Mouse (Mus musculus) ES-CJ7 (cell line): ENCODE data around the gene Dmtf1.
"Not testable (repeated sequence)": the region's sequence is repeated elsewhere in the genome, so short reads cannot be mapped to it uniquely, and the experiment has no call there.

Experiments
- DNase-seq: peaks from one replicate; pipeline ENCODE4 v3.0.0; 2011; ENCODE audit warnings: low read depth, low spot score

Dmtf1 gene

GRCm38 (mm10) chr5:9161456-9162041 lies at the start of gene Dmtf1:
Gene Dmtf1, minus strand, starts transcription at chr5:9161776.
- peak; percentile 88 for DNase-seq

DNA sequence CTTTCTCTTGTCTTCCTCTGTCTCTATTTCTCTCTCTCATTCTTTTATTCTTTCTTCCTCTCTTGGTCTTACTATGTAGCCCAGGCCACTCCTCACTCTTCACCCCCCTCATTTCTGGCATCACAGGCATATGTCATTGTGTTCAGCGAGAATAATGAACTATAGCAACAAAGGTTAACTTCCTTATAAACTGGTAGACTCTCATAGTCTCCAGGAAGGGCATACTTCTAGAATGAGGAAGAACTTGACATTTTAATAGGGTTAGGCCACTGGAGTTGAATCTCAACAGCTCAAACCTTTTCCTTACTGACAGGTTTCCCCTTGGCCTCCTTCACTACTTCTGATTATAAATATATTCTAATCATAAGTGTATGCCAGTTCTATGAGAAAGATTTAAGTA lies 24.9 kb upstream of the Dmtf1 start:
- no peak for DNase-seq

DNA sequence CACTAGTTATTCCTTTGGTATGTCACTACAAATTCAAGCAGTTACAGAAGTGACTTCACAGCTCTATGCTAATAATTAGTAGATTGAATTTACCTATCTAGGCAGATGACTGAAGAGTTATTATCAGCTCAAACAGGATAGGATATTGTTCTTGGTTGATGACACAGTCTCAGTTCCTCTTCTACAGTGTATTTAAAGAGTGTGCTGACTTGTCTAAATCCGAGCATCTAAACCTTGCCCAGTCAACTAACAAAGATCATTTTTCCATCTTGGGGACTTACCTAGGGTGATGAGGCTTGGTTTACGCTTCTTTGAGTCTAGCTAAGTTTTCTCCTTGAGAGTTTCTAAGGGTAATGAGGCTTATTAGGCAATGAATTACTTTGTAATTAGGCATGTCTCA lies 11.7 kb upstream of the Dmtf1 start:
- no peak for DNase-seq

GRCm38 (mm10) chr5:9169328-9170005 lies 7.9 kb upstream of the Dmtf1 start:
- not testable (repeated sequence) for DNase-seq

DNA sequence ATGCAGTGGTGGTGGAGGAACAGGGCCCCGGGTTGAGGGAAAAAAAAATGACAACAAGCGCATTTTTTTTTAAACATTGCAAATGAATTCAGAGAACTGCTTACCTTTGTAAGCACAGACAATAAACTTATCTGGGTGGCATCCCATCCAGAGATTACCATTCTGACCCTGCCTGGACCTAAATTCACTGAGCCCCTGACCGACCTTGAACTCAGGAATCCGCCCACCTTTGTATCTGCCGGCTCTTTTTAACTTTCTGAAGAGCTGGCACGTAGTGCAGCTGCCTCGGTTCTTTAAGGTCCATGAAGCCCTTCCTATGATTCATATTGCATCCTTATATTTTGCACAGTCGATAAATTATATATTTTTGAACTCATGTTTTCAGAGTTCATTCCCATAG lies 4.8 kb upstream of the Dmtf1 start:
- peak; percentile 59 for DNase-seq

- peak; percentile 21 for DNase-seq
Measured at GRCm38 (mm10) chr5:9165151-9165550, 3.6 kb upstream of the Dmtf1 start.

DNA sequence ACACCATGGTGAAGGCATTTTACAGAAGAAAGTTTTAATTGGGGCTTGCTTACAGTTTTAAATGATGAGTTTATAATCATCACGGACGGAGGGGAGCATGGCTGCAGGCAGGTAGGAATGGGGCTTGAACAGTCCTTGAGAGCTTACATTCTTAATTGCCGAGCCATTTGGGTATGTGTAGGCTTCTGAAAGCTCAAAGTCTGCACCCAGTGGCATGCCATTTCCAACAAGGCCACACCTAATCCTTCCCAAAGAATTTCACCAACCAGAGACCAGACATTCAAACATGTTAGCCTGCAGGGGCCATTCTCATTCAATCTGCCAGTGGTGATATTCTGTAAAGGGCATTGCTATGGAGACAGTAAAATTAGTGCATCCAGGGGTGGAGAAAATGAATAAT lies 1.8 kb upstream of the Dmtf1 start:
- DNase-seq, result peak; percentile 63

GRCm38 (mm10) chr5:9162088-9162487 lies 512 bp upstream of the Dmtf1 start:
- DNase-seq, result peak; percentile 32

DNA sequence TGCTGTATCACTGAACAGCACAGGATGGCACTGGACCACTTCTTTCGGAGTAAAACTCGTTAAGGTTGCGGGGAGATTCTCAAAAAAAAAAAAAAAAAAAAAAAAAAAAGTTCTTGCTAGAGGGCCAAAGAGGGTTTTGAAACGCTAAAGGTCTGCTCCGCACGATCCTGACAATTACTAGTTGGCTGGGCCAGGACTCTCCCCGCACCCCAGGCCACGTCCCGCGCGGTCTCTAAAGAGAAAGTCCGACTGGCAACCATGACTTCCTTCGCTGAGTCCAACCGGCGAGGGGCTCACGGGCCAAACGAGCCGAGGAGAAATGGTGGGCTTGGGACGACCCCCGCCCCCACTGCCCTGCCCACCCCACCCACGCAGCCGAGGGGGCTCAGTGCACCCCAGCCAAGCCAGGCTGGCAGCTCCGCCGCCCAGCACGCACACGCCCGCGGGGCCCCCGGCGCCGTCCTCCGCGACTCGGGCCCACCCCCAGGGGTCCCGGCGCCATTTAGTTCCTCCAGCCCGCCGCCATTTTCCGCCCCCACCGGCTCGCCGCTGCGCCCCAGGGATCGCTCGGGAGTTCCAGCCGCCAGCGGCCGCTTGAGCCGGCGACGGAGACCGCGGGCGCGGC lies 633 bp downstream of the Dmtf1 start:
- DNase-seq, result peak; percentile 39

- DNase-seq, result no peak
Measured at GRCm38 (mm10) chr5:9157336-9157735, 4.2 kb downstream of the Dmtf1 start.

GRCm38 (mm10) chr5:9156746-9157145 lies 4.8 kb downstream of the Dmtf1 start:
- peak; percentile 63 for DNase-seq

DNA sequence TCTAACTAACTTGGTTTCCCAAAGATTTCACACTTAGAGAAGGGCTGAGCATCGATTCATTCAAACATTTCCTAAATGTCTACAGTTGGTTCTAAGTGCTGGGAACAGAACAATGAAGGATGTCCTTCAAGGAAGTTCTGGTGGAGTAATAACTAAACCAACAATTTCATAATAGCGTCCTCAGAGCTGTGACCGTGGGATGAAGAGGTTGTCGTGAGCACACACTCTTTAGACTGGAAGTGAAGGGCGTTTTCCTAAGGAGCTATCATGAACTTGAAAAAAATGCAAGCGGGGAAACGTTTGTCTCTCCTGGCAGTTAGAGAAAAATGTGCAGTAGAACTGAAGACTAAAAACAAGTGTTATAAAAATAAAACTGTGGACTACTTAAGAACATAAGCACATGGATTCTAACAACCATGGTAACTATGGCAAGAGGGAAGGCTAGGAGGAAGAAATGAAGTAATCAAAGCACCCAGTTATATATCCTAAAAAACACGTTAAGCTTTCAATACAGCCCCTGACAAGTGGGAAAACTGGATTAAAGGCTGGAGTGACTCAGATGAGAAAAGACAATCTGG lies 12.2 kb downstream of the Dmtf1 start:
- no peak for DNase-seq

DNA sequence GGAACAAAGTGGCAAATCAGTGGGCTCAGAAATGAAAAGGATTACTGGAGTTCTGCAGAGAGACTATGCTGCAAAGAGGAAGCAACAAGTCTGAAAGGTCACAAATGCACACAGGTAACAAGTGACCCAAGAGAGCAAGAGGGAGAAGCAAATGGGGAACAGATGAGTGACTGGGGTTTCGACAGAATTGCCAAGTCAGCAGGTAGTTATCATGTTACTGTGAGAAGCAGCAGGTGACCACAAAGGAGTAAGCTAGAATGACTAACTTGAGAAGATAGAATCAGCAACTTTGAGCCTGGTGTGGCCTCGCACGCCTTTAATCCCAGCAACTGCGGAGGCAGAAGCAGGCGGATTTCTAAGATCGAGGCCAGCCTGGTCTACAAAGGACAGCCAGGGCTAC lies 19.2 kb downstream of the Dmtf1 start:
- DNase-seq, result no peak

DNA sequence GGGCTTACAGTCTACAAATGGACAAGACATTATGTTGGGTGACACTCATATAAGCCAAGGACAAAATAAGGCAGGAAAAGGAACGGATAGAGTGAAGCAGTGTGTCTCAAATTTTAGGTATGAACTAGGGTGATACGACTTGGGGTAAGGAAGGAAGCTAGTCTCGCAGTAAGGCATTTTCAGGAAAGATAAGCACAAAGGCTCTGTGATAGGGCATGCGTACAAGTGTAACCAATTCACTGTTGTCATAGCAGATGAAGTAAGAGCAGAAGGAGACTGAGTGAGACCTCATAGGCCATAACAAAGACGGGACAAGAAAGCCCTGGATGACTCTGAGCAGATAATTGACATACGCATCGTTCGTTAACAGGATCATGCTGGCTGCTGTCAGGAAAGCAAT lies 20.9 kb downstream of the Dmtf1 start:
- DNase-seq, result no peak

DNA sequence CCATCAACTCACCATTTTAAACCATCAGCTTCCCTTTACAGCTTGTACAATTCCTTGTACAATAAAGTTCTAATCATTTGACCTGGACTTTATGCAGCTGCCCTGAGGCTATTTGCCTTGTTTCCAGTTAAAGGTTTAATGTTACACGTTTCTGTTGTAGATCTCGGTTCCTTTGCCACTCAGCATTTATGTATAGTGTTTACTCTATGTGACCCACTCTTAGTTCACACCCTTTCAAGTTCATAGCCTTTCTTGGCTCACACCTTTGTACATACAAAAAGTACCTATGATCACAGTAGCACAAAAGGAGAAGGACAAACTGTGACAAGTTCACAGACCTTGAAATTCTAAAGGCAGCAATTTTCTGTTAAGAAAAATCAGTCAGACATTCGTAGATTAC lies 26.0 kb downstream of the Dmtf1 start:
- no peak for DNase-seq

DNA sequence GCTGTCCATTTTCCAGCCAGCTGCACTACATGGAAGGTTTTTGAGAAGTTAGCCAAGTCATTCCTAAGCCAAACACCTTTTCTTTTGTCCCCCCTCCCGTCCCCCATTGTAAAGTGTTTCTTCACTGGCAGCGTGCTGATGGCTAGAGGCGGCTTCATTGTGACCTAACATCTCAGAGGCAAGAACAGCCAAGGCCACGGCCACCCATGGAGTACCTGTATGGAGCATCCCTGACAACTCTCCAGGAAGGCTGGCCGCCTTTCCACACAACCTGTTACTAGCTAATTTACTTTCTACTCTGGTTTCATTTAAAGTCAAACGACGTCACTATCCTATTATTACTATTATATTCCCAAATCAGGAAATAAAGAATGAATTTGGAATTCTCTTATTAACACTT lies 29.8 kb downstream of the Dmtf1 start:
- no peak for DNase-seq

DNA sequence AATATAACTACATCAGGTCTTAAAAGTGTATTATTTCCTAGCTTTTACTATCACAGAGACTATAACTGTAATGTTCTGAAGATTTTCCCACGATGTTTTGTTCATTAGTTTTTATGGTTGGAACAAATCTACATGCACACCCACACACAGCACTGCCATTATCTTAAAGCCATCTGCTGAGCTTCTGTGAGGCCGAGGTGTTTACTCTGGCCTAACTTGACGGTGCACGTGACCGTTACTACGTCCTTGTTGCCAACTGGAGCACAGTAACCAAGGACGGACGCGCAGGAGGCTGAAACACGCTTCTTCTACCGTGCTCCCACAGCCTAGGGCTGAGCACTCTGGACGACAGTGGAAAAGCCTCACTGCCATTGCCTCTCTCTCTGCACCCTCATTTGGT lies 33.0 kb downstream of the Dmtf1 start:
- no peak for DNase-seq

- DNase-seq, result no peak
Measured at GRCm38 (mm10) chr5:9124134-9124533, 37.4 kb downstream of the Dmtf1 start.

- DNase-seq, result no peak
Measured at GRCm38 (mm10) chr5:9114162-9114561, 47.4 kb downstream of the Dmtf1 start.

DNA sequence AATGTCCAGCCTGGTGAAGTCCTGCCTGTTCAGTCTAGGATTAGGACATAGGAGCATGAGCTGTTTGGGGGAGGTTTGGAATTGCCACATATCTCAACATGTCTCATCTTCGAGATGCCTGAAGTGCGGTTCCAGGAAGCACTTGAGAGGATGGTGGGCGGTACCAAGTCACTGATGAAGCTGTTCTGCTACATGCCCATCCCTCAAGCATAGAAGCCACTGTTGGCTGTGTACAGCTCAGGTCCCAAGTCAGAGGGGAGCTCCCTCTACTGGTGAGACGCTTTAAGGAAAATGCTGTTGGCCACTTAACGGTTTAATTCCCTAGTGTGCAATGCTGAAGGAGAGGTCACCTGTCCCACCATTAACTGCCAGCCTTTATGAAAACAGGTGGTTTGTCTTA lies 49.8 kb downstream of the Dmtf1 start:
- DNase-seq, result peak; percentile 83

DNA sequence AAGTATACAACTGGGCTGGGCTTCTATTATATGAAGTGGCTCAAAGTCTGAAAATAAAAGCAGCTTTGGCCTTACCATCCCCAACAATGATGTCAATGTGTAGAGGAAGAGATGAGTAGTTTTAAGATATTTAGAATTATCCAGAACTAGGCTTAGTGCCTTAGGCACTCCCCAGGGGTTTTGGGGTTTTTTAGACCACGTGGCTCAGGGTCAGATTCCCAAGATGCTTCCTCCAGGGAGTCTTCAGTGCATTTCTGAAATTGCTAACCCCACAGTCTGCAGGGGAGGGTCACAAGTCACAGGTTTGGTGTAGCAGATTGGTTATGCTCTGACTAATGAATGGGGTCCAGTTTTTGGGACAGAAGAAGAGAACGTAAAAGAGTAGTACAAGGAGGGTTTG lies 50.3 kb downstream of the Dmtf1 start:
- no peak for DNase-seq

- DNase-seq, result peak; percentile 31
Measured at GRCm38 (mm10) chr5:9109582-9109981, 52.0 kb downstream of the Dmtf1 start.

- no peak for DNase-seq
Measured at GRCm38 (mm10) chr5:9108490-9108889, 53.1 kb downstream of the Dmtf1 start.
